Mouse (Mus musculus) limb, embryonic 14.5 days (tissue): Measurements from ENCODE around the gene Ppard. TPM values are rescaled to one million over a fixed set of nuclear protein-coding genes. Genes with fewer than 3 reads are reported as not detected.
A peak's percentile ranks its signal among the peaks of the same experiment; 100 is the strongest.

Source experiments
- ATAC-seq: fragments of 200-750 bp; cut with Nextera tagmentation; 2 replicates; pipeline ENCODE4 v1.8.0; 2017; ENCODE audit warnings: low read depth, moderate number of reproducible peaks, moderate TSS enrichment; ENCODE audit not compliant: low FRiP score
- DNase-seq: peaks from one replicate; pipeline ENCODE4 v3.0.0-alpha.2; 2015; ENCODE audit warnings: low spot score
- H3K27ac ChIP-seq: fragments of 300-500 bp; sonication (generic); replicated peaks from 2 replicates; pipeline ENCODE4 v1.5.1; 2014; ENCODE audit warnings: low read depth, mild to moderate bottlenecking, low read length, moderate library complexity, mixed read lengths
- H3K27me3 ChIP-seq: fragments of 300-500 bp; sonication (generic); 2 replicates; pipeline ENCODE4 v1.6.1; 2014; ENCODE audit warnings: low read length, mixed read lengths; ENCODE audit not compliant: control insufficient read depth, insufficient read depth
- H3K36me3 ChIP-seq: fragments of 300-500 bp; sonication (generic); 2 replicates; pipeline ENCODE4 v1.6.1; 2014; ENCODE audit warnings: mild to moderate bottlenecking, low read length, moderate library complexity, mixed read lengths; ENCODE audit not compliant: control insufficient read depth, insufficient read depth
- H3K4me1 ChIP-seq: fragments of 300-500 bp; sonication (generic); 2 replicates; pipeline ENCODE4 v1.6.1; 2014; ENCODE audit warnings: antibody characterized with exemption, low read length, mixed read lengths; ENCODE audit not compliant: control insufficient read depth, insufficient read depth
- H3K4me2 ChIP-seq: fragments of 300-500 bp; sonication (generic); replicated peaks from 2 replicates; pipeline ENCODE4 v1.6.1; 2014; ENCODE audit warnings: low read depth, mild to moderate bottlenecking, low read length, moderate library complexity; ENCODE audit not compliant: severe bottlenecking
- H3K4me3 ChIP-seq: fragments of 300-500 bp; sonication (generic); replicated peaks from 2 replicates; pipeline ENCODE4 v1.5.1; 2014; ENCODE audit warnings: low read length
- H3K9ac ChIP-seq: fragments of 300-500 bp; sonication (generic); 2 replicates; pipeline ENCODE4 v1.6.1; 2014; ENCODE audit warnings: mild to moderate bottlenecking, low read depth, low read length, moderate library complexity; ENCODE audit not compliant: severe bottlenecking
- H3K9me3 ChIP-seq: fragments of 300-500 bp; sonication (generic); 2 replicates; pipeline ENCODE4 v1.6.1; 2016; ENCODE audit warnings: low read length; ENCODE audit not compliant: control insufficient read depth
- POLR2A ChIP-seq: fragments of 200-500 bp; IDR thresholded peaks from 2 replicates; pipeline ENCODE4 v1.8.0; 2012; ENCODE audit warnings: inconsistent platforms, mild to moderate bottlenecking, moderate library complexity, borderline replicate concordance; ENCODE audit not compliant: insufficient read depth, insufficient read length; ENCODE audit errors: extremely low read depth
- WGBS: fragments of 180-500 bp; shearing (Covaris S2); extraction: QIAGEN DNeasy Blood & Tissue Kit; methylation state at CpG from one replicate; pipeline ENCODE4 v1.1.7; 2014; 5-methylcytosine and 5-hydroxymethylcytosine counted together
- polyA plus RNA-seq, 2 experiments: library from polyadenylated mRNA; depleted of rRNA in 1 of 2; stranded (reverse) in 1 of 2; unstranded in 1 of 2; fragments of >200 nt; fragmentation: Nextera tagmentation in 1 of 2; extraction: Ambion mirVana in 1 of 2; gene quantifications; 2 replicates each; pipeline versions ENCODE4 v1.2.1 to v1.2.3; 2012 to 2014

The Ppard gene
- polyA plus RNA-seq, 2 experiments: 3.7 to 29.2 TPM

DNA sequence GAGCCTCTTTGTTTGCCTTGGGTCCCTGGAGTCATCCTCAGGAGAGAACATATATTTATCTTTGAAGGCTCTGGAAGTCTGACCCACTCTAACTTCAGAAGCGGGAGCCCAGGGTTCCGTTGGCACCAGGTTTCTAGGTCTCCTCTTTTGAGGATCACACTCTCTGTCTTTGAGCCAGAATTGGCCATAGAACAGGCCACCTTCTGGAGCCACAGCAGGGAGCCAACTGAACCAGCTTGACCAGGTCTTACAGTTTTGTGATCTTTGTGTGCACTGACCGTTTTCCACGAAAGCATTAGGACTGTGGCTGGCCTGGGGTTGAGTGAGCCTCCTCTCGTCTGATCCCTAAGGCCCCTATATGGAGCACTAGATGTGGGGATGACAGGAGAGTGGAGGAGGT, 2.1 kb downstream of the Ppard start:
- H3K9ac ChIP-seq: 0 out of 2 replicates have a peak overlapping the region, but pooled peaks have one; percentile 12
- no peak overlapping the region for H3K4me3 ChIP-seq
- H3K27ac ChIP-seq: no peak overlapping the region
- WGBS: 93% methylated on average over 5 of the region's 5 CpGs
- no peaks in the 10 kb centered on the region for H3K9me3 ChIP-seq
- TF ChIP-seq POLR2A: no peak
- peaks cover 26% of the 10 kb centered on the region for H3K36me3 ChIP-seq
- ATAC-seq (no peak), DNase-seq (no peak)
- H3K27me3 ChIP-seq: no peaks in the 10 kb centered on the region
- no peak overlapping the region for H3K4me2 ChIP-seq
- peaks cover 13% of the 10 kb centered on the region for H3K4me1 ChIP-seq

DNA sequence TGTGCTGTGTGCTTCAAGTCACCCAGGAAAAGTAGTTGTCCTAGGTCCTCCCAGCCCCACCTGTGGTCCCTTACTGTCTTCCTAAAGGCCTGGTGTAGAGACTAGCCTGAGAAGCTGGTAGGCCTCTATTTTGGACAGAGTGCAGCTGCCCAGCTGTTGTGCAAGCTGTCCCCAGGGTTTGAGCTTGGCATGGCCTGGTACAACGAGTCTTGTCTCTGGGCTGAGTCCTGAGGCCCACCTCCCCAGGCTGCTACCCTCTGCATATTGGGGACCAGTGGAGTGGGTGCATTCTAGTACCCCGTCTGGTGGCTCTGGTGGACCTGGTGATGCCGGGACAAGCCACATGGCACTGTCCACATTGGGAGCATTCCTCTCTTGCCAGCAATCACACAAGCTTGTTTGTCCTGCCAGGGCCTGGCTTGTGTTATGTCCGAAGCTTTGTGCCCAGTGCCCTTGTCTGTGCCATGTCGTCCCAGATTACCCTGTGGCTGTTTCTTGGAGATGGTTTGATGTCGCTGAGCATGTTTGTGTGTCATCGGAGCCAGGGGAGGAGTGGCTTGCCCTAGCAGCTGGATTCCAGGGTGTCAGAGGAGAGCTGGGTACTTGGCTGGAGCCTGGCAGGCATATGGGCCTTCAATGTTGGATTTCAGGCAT, 3.6 kb downstream of the Ppard start:
- TF ChIP-seq POLR2A: no peak
- H3K4me2 ChIP-seq: no peak overlapping the region
- no peak overlapping the region for H3K27ac ChIP-seq
- 82% methylated on average over 7 of the region's 7 CpGs for WGBS
- peaks cover 39% of the 10 kb centered on the region for H3K36me3 ChIP-seq
- DNase-seq (no peak), ATAC-seq (no peak)
- H3K9ac ChIP-seq: no peak overlapping the region
- no peak overlapping the region for H3K4me3 ChIP-seq
- H3K27me3 ChIP-seq: no peaks in the 10 kb centered on the region
- no peaks in the 10 kb centered on the region for H3K9me3 ChIP-seq
- peaks cover 13% of the 10 kb centered on the region for H3K4me1 ChIP-seq

DNA sequence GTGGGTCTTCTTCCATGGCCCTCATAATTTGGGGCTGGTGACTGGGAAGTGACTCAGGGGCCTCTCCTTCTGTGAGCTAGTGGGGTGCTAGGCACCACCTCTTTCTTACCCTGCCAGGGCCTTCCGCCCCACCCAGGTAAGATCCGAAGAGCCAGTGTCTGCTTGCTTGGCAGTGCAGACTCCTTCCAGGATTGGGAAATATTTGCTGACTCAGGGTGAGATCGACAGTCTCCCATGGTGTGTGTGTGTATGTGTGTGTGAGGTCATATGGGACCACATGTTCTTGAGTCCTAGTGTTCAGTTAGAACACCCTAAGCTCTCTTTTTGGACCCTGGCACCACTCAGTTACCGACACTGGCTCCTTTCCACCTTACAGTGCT, 4.1 kb downstream of the Ppard start:
- H3K27ac ChIP-seq: no peak overlapping the region
- H3K9ac ChIP-seq: no peak overlapping the region
- H3K4me2 ChIP-seq: no peak overlapping the region
- ATAC-seq (no peak), DNase-seq (no peak)
- no peak overlapping the region for H3K4me3 ChIP-seq
- H3K4me1 ChIP-seq: peaks cover 13% of the 10 kb centered on the region
- no peaks in the 10 kb centered on the region for H3K9me3 ChIP-seq
- peaks cover 44% of the 10 kb centered on the region for H3K36me3 ChIP-seq
- 82% methylated on average over 4 of the region's 4 CpGs for WGBS
- TF ChIP-seq POLR2A: no peak
- no peaks in the 10 kb centered on the region for H3K27me3 ChIP-seq

DNA sequence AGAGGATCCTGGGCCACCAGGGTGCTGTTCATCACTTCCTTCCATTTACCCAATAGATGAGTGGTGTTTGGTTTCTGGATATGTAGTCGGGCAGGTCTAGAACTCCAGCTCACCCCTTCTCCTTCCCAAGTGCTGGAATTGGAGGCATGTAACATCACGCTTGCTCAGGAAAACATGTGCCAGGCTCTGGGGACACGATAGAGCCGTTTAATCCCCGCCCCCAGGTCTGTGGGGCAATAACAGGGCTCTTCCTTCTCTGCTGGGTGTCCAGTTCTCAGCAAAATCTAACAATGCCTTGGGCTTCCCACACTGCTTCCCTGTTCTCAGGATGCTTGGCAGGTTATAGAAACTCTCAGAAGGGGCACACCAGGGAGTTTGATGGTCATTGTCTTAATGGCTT, 4.9 kb downstream of the Ppard start:
- Histone ChIP-seq H3K4me1 (peaks cover 13% of the 10 kb centered on the region), H3K9ac (no peak overlapping the region), H3K36me3 (peaks cover 51% of the 10 kb centered on the region), H3K27me3 (no peaks in the 10 kb centered on the region), H3K27ac (no peak overlapping the region), H3K9me3 (no peaks in the 10 kb centered on the region), H3K4me3 (no peak overlapping the region), H3K4me2 (no peak overlapping the region)
- 68% methylated on average over 5 of the region's 5 CpGs for WGBS
- DNase-seq: no peak
- no peak for ATAC-seq
- TF ChIP-seq POLR2A: no peak

GRCm38 (mm10) chr17:28237874-28238273, 5.4 kb downstream of the Ppard start:
- H3K27me3 ChIP-seq: no peaks in the 10 kb centered on the region
- TF ChIP-seq POLR2A: no peak
- DNase-seq: no peak
- no peaks in the 10 kb centered on the region for H3K9me3 ChIP-seq
- H3K4me3 ChIP-seq: no peak overlapping the region
- H3K36me3 ChIP-seq: peaks cover 54% of the 10 kb centered on the region
- no peak overlapping the region for H3K4me2 ChIP-seq
- peaks cover 13% of the 10 kb centered on the region for H3K4me1 ChIP-seq
- ATAC-seq: no peak
- H3K27ac ChIP-seq: no peak overlapping the region
- H3K9ac ChIP-seq: no peak overlapping the region
- WGBS: 83% methylated on average over 6 of the region's 6 CpGs

DNA sequence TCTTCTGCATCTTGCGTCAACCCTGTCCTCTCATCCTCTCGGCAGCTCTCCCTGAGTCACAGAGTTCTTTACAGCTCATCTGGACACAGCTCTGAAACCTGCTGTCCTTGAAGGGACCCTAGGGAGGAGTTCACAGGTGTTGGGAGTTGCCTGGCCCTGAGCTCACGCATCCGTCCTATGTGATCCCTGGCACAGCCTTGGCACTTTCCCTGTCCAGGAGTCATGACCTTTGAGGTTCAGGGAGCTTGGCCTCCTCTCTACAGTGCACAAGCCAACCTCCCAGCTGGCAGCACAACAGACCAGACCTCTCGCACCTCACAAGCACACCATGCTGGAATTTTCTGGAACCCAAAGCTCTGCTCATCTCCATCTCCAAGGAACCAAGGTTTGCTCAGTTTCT, 8.3 kb downstream of the Ppard start:
- WGBS: 90% methylated on average over 5 of the region's 5 CpGs
- Histone ChIP-seq H3K27ac (no peak overlapping the region), H3K4me3 (no peak overlapping the region), H3K9ac (no peak overlapping the region), H3K4me1 (peaks cover 18% of the 10 kb centered on the region), H3K4me2 (no peak overlapping the region), H3K9me3 (no peaks in the 10 kb centered on the region), H3K27me3 (no peaks in the 10 kb centered on the region), H3K36me3 (peaks cover 58% of the 10 kb centered on the region)
- DNase-seq: no peak
- no peak for ATAC-seq
- no peak for TF ChIP-seq POLR2A
